8 mouse cellular contexts compared by ENCODE assay signal in genomic region chr10:80322811-80323211, GRCm38 (mm10). TPM values are rescaled to one million over a fixed set of nuclear protein-coding genes. Genes with fewer than 3 reads are reported as not detected.
DNase-seq lines count a peak whose midpoint lies in the region; ATAC-seq and TF ChIP-seq lines count a peak whose summit lies in the region.

No protein-coding gene starts in this region.

- H3K36me3 ChIP-seq in megakaryocyte, embryonic 14.5 days (replicated peaks; ENCODE audit: low read length) = peaks cover 18% of the 10 kb centered on the region
- H3K36me3 ChIP-seq in heart, postnatal 0 days (replicated peaks; ENCODE audit: control insufficient read depth, insufficient read depth, low read length) = peaks cover 10% of the 10 kb centered on the region
- H3K36me3 ChIP-seq in limb, embryonic 14.5 days (ENCODE audit: control insufficient read depth, insufficient read depth, low read length) = peaks cover 13% of the 10 kb centered on the region; the same call in 1 of the 2 replicates

- H3K4me1 ChIP-seq in megakaryocyte, embryonic 14.5 days = peaks cover 75% of the 10 kb centered on the region
- H3K4me1 ChIP-seq in brown adipose tissue, adult 24 weeks (ENCODE audit: control insufficient read depth, insufficient read depth, insufficient read length, low read length) = peaks cover 8% of the 10 kb centered on the region
- H3K4me1 ChIP-seq in heart, postnatal 0 days (ENCODE audit: control insufficient read depth, insufficient read depth) = peaks cover 16% of the 10 kb centered on the region
- H3K4me1 ChIP-seq in limb, embryonic 14.5 days (ENCODE audit: control insufficient read depth, insufficient read depth, low read length) = peaks cover 10% of the 10 kb centered on the region; the same call in 1 of the 2 replicates

- H3K4me2 ChIP-seq in heart, postnatal 0 days (ENCODE audit: low read depth, low read length) = peak overlapping the region; percentile 87
- peak overlapping the region; percentile 99 for H3K4me2 ChIP-seq in limb, embryonic 14.5 days (replicated peaks; ENCODE audit: low read depth, low read length, severe bottlenecking)

- WGBS in heart, postnatal 0 days = 7% methylated on average over 27 of the region's 28 CpGs
- WGBS in limb, embryonic 14.5 days = 3% methylated on average over 28 of the region's 28 CpGs

- H3K9me3 ChIP-seq in megakaryocyte, embryonic 14.5 days = no peaks in the 10 kb centered on the region
- H3K9me3 ChIP-seq in heart, postnatal 0 days (replicated peaks; ENCODE audit: control insufficient read depth, low read length) = no peaks in the 10 kb centered on the region
- H3K9me3 ChIP-seq in limb, embryonic 14.5 days (ENCODE audit: control insufficient read depth, low read length) = no peaks in the 10 kb centered on the region

- H3K27ac ChIP-seq in brown adipose tissue, adult 24 weeks (replicated peaks; ENCODE audit: low read depth, low read length) = peak overlapping the region; percentile 15; the same call in 1 of the 2 replicates
- no peak overlapping the region for H3K27ac ChIP-seq in heart, postnatal 0 days (ENCODE audit: low read depth)
- H3K27ac ChIP-seq in limb, embryonic 14.5 days (replicated peaks; ENCODE audit: low read depth, low read length) = no peak overlapping the region

- no peak for TF ChIP-seq POLR2A in limb, embryonic 14.5 days (IDR thresholded peaks at IDR 0.05; ENCODE audit: borderline replicate concordance, extremely low read depth, insufficient read depth, insufficient read length)

- no peak for TF ChIP-seq EP300 in heart, postnatal 0 days (IDR thresholded peaks at IDR 0.05; ENCODE audit: low read depth)

- H3K4me3 ChIP-seq in megakaryocyte, embryonic 14.5 days (replicated peaks) = peak overlapping the region; percentile 100
- H3K4me3 ChIP-seq in brown adipose tissue, adult 24 weeks (ENCODE audit: insufficient read depth, low read depth, low read length) = peak overlapping the region; percentile 87
- H3K4me3 ChIP-seq in heart, postnatal 0 days (ENCODE audit: low read depth, low read length) = peak overlapping the region; percentile 55
- peak overlapping the region; percentile 60 for H3K4me3 ChIP-seq in limb, embryonic 14.5 days (replicated peaks; ENCODE audit: low read length)

- H3K9ac ChIP-seq in heart, postnatal 0 days (replicated peaks; ENCODE audit: low read depth, low read length) = 0 out of 2 replicates have a peak overlapping the region, but pooled peaks have one; percentile 22
- peak overlapping the region; percentile 64 for H3K9ac ChIP-seq in limb, embryonic 14.5 days (ENCODE audit: low read depth, low read length, severe bottlenecking)

- no peak for DNase-seq in heart, postnatal 0 days (ENCODE audit: low spot score)
- DNase-seq in limb, embryonic 14.5 days (ENCODE audit: low spot score) = no peak
- peak; percentile 30 to 43 for DNase-seq in natural killer cell, adult 2 months (ENCODE audit: low spot score in 2 of 2)
- DNase-seq in layer of hippocampus, postnatal 25 days (ENCODE audit: extremely low spot score in 1 of 2, low spot score in 1 of 2) = no peak
- DNase-seq in layer of hippocampus, adult 18-20 months (ENCODE audit: low spot score in 2 of 2) = no peak

- H3K27me3 ChIP-seq in megakaryocyte, embryonic 14.5 days (replicated peaks) = peaks cover 2% of the 10 kb centered on the region
- H3K27me3 ChIP-seq in heart, postnatal 0 days (ENCODE audit: control insufficient read depth, insufficient read depth, low read length) = no peaks in the 10 kb centered on the region
- H3K27me3 ChIP-seq in limb, embryonic 14.5 days (ENCODE audit: control insufficient read depth, insufficient read depth, low read length) = no peaks in the 10 kb centered on the region

- no peak for ATAC-seq in megakaryocyte, adult 5-6 weeks (ENCODE audit: poor library complexity, severe bottlenecking)
- peak; percentile 8; the same call in 1 of the 2 replicates for ATAC-seq in heart, postnatal 0 days (ENCODE audit: insufficient read depth, low read depth)
- no peak for ATAC-seq in limb, embryonic 14.5 days (ENCODE audit: low FRiP score, low read depth)

- TF ChIP-seq CTCF in heart, postnatal 0 days (IDR thresholded peaks at IDR 0.05; ENCODE audit: low read depth) = no peak

RNA-seq across cellular contexts. Expression of gene 2310011J03Rik, which starts 2.5 kb away (rescaled TPM):
- 62.0 and 88.2 TPM in 2 replicates for polyA plus RNA-seq in megakaryocyte, embryonic 14.5 days (2012; ENCODE audit: insufficient read depth, low replicate concordance)
- total RNA-seq in megakaryocyte, adult 5-6 weeks (2015) = 25.6 and 27.4 TPM in 2 replicates
- total RNA-seq in megakaryocyte, adult 5-6 weeks (2017) = 13.8 and 17.8 TPM in 2 replicates
- polyA plus RNA-seq in brown adipose tissue, adult 24 weeks (2012; ENCODE audit: insufficient read depth, insufficient read length, missing spikeins) = 24.3 and 25.7 TPM in 2 replicates
- total RNA-seq in heart, postnatal 0 days (2014; rRNA removed; ENCODE audit: low replicate concordance) = 13.5 and 41.4 TPM in 2 replicates
- 35.2 and 37.4 TPM in 2 replicates for polyA plus RNA-seq in heart, postnatal 0 days (2015; fragmentation: Nextera tagmentation; extraction: Ambion mirVana)
- polyA plus RNA-seq in limb, embryonic 14.5 days (2012; rRNA removed) = 45.1 and 46.7 TPM in 2 replicates
- polyA plus RNA-seq in limb, embryonic 14.5 days (2014; fragmentation: Nextera tagmentation; extraction: Ambion mirVana) = 45.1 and 46.1 TPM in 2 replicates
- total RNA-seq in layer of hippocampus, postnatal 25 days (2021) = 10 to 100 TPM; 20.7 to 26.3 TPM
- total RNA-seq in layer of hippocampus, adult 18-20 months (2021) = 10 to 100 TPM; 25.0 to 25.9 TPM

RNA-seq across cellular contexts. Expression of gene Pcsk4, which starts 6.5 kb away (rescaled TPM):
- polyA plus RNA-seq in megakaryocyte, embryonic 14.5 days (2012; ENCODE audit: insufficient read depth, low replicate concordance) = 15.1 and 26.0 TPM in 2 replicates
- total RNA-seq in megakaryocyte, adult 5-6 weeks (2015) = 0.32 and 0.83 TPM in 2 replicates
- not detected in 2 replicates for total RNA-seq in megakaryocyte, adult 5-6 weeks (2017)
- 4.3 and 7.8 TPM in 2 replicates for polyA plus RNA-seq in brown adipose tissue, adult 24 weeks (2012; ENCODE audit: insufficient read depth, insufficient read length, missing spikeins)
- total RNA-seq in heart, postnatal 0 days (2014; rRNA removed; ENCODE audit: low replicate concordance) = not detected in 2 replicates
- 2.0 and 2.1 TPM in 2 replicates for polyA plus RNA-seq in heart, postnatal 0 days (2015; fragmentation: Nextera tagmentation; extraction: Ambion mirVana)
- polyA plus RNA-seq in limb, embryonic 14.5 days (2012; rRNA removed) = 7.8 and 10.7 TPM in 2 replicates
- 4.2 and 5.9 TPM in 2 replicates for polyA plus RNA-seq in limb, embryonic 14.5 days (2014; fragmentation: Nextera tagmentation; extraction: Ambion mirVana)
- 1 to 10 TPM; 2.3 to 2.8 TPM for total RNA-seq in layer of hippocampus, postnatal 25 days (2021)
- 1 to 10 TPM; 3.5 to 3.8 TPM for total RNA-seq in layer of hippocampus, adult 18-20 months (2021)

RNA-seq across cellular contexts. Expression of gene Reep6, which starts 6.9 kb away (rescaled TPM):
- 19.0 and 21.1 TPM in 2 replicates for polyA plus RNA-seq in megakaryocyte, embryonic 14.5 days (2012; ENCODE audit: insufficient read depth, low replicate concordance)
- 0.16 and 0.96 TPM in 2 replicates for total RNA-seq in megakaryocyte, adult 5-6 weeks (2015)
- 0.37 TPM in 1 of 2 replicates, not detected in the other for total RNA-seq in megakaryocyte, adult 5-6 weeks (2017)
- 15.7 and 17.7 TPM in 2 replicates for polyA plus RNA-seq in brown adipose tissue, adult 24 weeks (2012; ENCODE audit: insufficient read depth, insufficient read length, missing spikeins)
- not detected in 2 replicates for total RNA-seq in heart, postnatal 0 days (2014; rRNA removed; ENCODE audit: low replicate concordance)
- polyA plus RNA-seq in heart, postnatal 0 days (2015; fragmentation: Nextera tagmentation; extraction: Ambion mirVana) = 0.85 and 1.0 TPM in 2 replicates
- 3.9 TPM in 2 replicates for polyA plus RNA-seq in limb, embryonic 14.5 days (2012; rRNA removed)
- 9.9 and 10.5 TPM in 2 replicates for polyA plus RNA-seq in limb, embryonic 14.5 days (2014; fragmentation: Nextera tagmentation; extraction: Ambion mirVana)
- 10 to 100 TPM in 1 of 2 experiments, 1 to 10 TPM in 1; 9.7 to 10.6 TPM for total RNA-seq in layer of hippocampus, postnatal 25 days (2021)
- total RNA-seq in layer of hippocampus, adult 18-20 months (2021) = 10 to 100 TPM; 10.3 to 10.9 TPM

RNA-seq across cellular contexts. Expression of gene Adamtsl5, which starts 25.4 kb away (rescaled TPM):
- polyA plus RNA-seq in megakaryocyte, embryonic 14.5 days (2012; ENCODE audit: insufficient read depth, low replicate concordance) = 27.2 and 34.8 TPM in 2 replicates
- 0.07 TPM in 1 of 2 replicates, not detected in the other for total RNA-seq in megakaryocyte, adult 5-6 weeks (2015)
- not detected in 2 replicates for total RNA-seq in megakaryocyte, adult 5-6 weeks (2017)
- polyA plus RNA-seq in brown adipose tissue, adult 24 weeks (2012; ENCODE audit: insufficient read depth, insufficient read length, missing spikeins) = 2.9 and 4.2 TPM in 2 replicates
- 18.5 and 34.6 TPM in 2 replicates for total RNA-seq in heart, postnatal 0 days (2014; rRNA removed; ENCODE audit: low replicate concordance)
- polyA plus RNA-seq in heart, postnatal 0 days (2015; fragmentation: Nextera tagmentation; extraction: Ambion mirVana) = 12.6 and 14.6 TPM in 2 replicates
- polyA plus RNA-seq in limb, embryonic 14.5 days (2012; rRNA removed) = 16.5 and 21.9 TPM in 2 replicates
- 6.5 and 6.7 TPM in 2 replicates for polyA plus RNA-seq in limb, embryonic 14.5 days (2014; fragmentation: Nextera tagmentation; extraction: Ambion mirVana)
- 1 to 10 TPM; 3.8 to 5.5 TPM for total RNA-seq in layer of hippocampus, postnatal 25 days (2021)
- 1 to 10 TPM; 5.6 to 6.9 TPM for total RNA-seq in layer of hippocampus, adult 18-20 months (2021)

RNA-seq across cellular contexts. Expression of gene Apc2, which starts 27.0 kb away (rescaled TPM):
- polyA plus RNA-seq in megakaryocyte, embryonic 14.5 days (2012; ENCODE audit: insufficient read depth, low replicate concordance) = 0.92 and 4.5 TPM in 2 replicates
- not detected in 2 replicates for total RNA-seq in megakaryocyte, adult 5-6 weeks (2015)
- not detected in 2 replicates for total RNA-seq in megakaryocyte, adult 5-6 weeks (2017)
- 0.38 TPM in 1 of 2 replicates, not detected in the other for polyA plus RNA-seq in brown adipose tissue, adult 24 weeks (2012; ENCODE audit: insufficient read depth, insufficient read length, missing spikeins)
- 1.4 and 3.4 TPM in 2 replicates for total RNA-seq in heart, postnatal 0 days (2014; rRNA removed; ENCODE audit: low replicate concordance)
- 0.77 and 0.83 TPM in 2 replicates for polyA plus RNA-seq in heart, postnatal 0 days (2015; fragmentation: Nextera tagmentation; extraction: Ambion mirVana)
- 2.5 and 3.3 TPM in 2 replicates for polyA plus RNA-seq in limb, embryonic 14.5 days (2012; rRNA removed)
- 1.5 and 1.8 TPM in 2 replicates for polyA plus RNA-seq in limb, embryonic 14.5 days (2014; fragmentation: Nextera tagmentation; extraction: Ambion mirVana)
- total RNA-seq in layer of hippocampus, postnatal 25 days (2021) = 100 to 1,000 TPM; 101 to 115 TPM
- 10 to 100 TPM; 94.5 to 95.5 TPM for total RNA-seq in layer of hippocampus, adult 18-20 months (2021)

Comparison
In these comparisons a context has a peak if more than half of its experiments do, and no peak if none do; other contexts are left out.
1. DNase-seq: peak in natural killer cell, adult 2 months (2 of 2); none in heart, postnatal 0 days (single experiment), limb, embryonic 14.5 days (single experiment), layer of hippocampus, postnatal 25 days (0 of 2) and layer of hippocampus, adult 18-20 months (0 of 2).
2. Peak in every context shown above with its lines, with median percentiles within 50 percentile points of each other: H3K4me3 ChIP-seq.